Mouse (Mus musculus): Measurements from ENCODE around the gene Cbs. TPM values are rescaled to one million over a fixed set of nuclear protein-coding genes. Genes with fewer than 3 reads are reported as not detected.

Gene Cbs
- total and polyA plus RNA-seq, 2 experiments = 236 to 782 TPM

DNA sequence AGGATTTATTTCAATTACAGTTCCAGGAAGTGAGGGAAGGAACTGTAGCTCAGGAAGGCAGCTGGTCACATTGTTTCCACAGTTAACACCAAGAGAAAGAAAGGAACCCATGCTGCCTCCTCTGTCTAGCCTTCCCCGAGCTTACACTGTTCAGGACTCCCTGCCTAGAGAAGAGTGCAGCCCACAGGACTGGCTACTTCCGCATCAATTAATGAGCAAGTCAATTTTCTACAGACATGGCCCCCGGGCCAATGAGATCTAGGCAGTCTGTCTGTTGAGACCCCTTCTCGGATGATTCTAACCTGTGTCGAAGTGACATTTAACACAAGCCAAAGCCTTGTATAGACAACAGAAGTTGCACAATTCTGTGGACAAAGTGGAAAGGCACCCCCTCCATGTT is 2.1 kb downstream of the Cbs start:
- TF ChIP-seq CTCF (IDR thresholded peaks at IDR 0.05; ENCODE audit: low read depth, low read length) (no peak), POLR2A (IDR thresholded peaks at IDR 0.05; ENCODE audit: extremely low read depth, insufficient read depth, low read length) (no peak)
- no peak for DNase-seq (ENCODE audit: extremely low read depth, low read depth, low spot score)
- peaks cover 15% of the 10 kb centered on the region; the same call in 1 of the 2 replicates for H3K79me2 ChIP-seq (ENCODE audit: control insufficient read depth, insufficient read depth, low read length)
- H3K27me3 ChIP-seq (ENCODE audit: control insufficient read depth, insufficient read depth, low read length) = no peaks in the 10 kb centered on the region
- peaks cover 36% of the 10 kb centered on the region for H3K4me1 ChIP-seq (ENCODE audit: control insufficient read depth, insufficient read depth, low read length)
- peak overlapping the region; percentile 95 for H3K27ac ChIP-seq (replicated peaks; ENCODE audit: insufficient read depth, low read depth, low read length)
- WGBS = 31% methylated on average over 5 of the region's 5 CpGs
- H3K36me3 ChIP-seq (ENCODE audit: control insufficient read depth, insufficient read depth, low read length) = no peaks in the 10 kb centered on the region
- peak overlapping the region; percentile 12 for H3K4me3 ChIP-seq (ENCODE audit: insufficient read depth, low read depth, low read length)
- peak overlapping the region; percentile 29 for H3K9ac ChIP-seq (ENCODE audit: low read depth, low read length)

GRCm38 (mm10) chr17:31633007-31633406 is 4.0 kb downstream of the Cbs start:
- no peaks in the 10 kb centered on the region for H3K27me3 ChIP-seq (ENCODE audit: control insufficient read depth, insufficient read depth, low read length)
- peak; percentile 98 for DNase-seq (ENCODE audit: extremely low read depth, low read depth, low spot score)
- no peaks in the 10 kb centered on the region for H3K36me3 ChIP-seq (ENCODE audit: control insufficient read depth, insufficient read depth, low read length)
- H3K4me3 ChIP-seq (ENCODE audit: insufficient read depth, low read depth, low read length) = peak overlapping the region; percentile 70
- peaks cover 17% of the 10 kb centered on the region; the same call in 1 of the 2 replicates for H3K79me2 ChIP-seq (ENCODE audit: control insufficient read depth, insufficient read depth, low read length)
- H3K4me1 ChIP-seq (ENCODE audit: control insufficient read depth, insufficient read depth, low read length) = peaks cover 44% of the 10 kb centered on the region
- 25% methylated on average over 6 of the region's 6 CpGs for WGBS
- H3K27ac ChIP-seq (replicated peaks; ENCODE audit: insufficient read depth, low read depth, low read length) = peak overlapping the region; percentile 96
- H3K9ac ChIP-seq (ENCODE audit: low read depth, low read length) = peak overlapping the region; percentile 72
- no peak for TF ChIP-seq POLR2A (IDR thresholded peaks at IDR 0.05; ENCODE audit: extremely low read depth, insufficient read depth, low read length)
- TF ChIP-seq CTCF (IDR thresholded peaks at IDR 0.05; ENCODE audit: low read depth, low read length) = no peak

DNA sequence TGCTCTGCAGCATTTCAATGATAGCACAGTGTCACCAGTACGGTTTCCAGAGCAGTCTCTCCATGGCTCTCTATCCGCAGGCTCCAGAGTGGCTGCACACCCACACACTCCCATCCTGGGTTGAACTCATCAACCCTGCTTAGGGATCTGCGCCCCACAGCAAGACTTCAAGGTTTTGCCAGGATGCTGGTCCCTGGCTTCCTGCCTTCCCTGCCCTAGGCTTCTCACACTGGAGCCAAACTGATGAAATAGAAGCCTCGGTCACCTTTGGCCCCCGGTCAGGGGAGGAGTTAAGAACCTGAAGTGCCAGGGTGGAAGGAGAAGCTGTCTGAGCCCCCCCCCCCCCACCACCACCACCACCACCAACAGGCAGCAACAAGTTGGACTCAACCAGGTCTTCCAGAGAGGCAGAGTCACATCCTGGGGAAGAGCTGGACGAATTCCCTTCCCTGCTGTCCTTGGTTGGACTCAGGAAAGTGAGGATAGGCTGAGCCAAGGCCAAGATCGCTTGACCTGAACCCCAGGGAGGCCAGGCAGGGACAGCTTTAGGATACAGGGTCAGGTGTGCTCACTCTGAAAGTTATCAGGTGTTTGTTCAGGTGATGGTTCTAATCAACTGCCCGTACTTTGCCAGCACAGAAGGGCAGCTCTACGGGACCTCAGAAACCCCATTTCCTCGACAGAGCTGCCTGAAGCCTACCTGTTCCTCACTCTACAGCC is 5.8 kb downstream of the Cbs start:
- WGBS = 15% methylated on average over 10 of the region's 10 CpGs
- no peak for TF ChIP-seq CTCF (IDR thresholded peaks at IDR 0.05; ENCODE audit: low read depth, low read length)
- no peak for TF ChIP-seq POLR2A (IDR thresholded peaks at IDR 0.05; ENCODE audit: extremely low read depth, insufficient read depth, low read length)
- Histone ChIP-seq H3K9ac (ENCODE audit: low read depth, low read length) (peak overlapping the region; percentile 63), H3K4me3 (ENCODE audit: insufficient read depth, low read depth, low read length) (peak overlapping the region; percentile 70), H3K79me2 (ENCODE audit: control insufficient read depth, insufficient read depth, low read length) (peaks cover 23% of the 10 kb centered on the region), H3K27ac (replicated peaks; ENCODE audit: insufficient read depth, low read depth, low read length) (peak overlapping the region; percentile 96), H3K4me1 (ENCODE audit: control insufficient read depth, insufficient read depth, low read length) (peaks cover 37% of the 10 kb centered on the region), H3K27me3 (ENCODE audit: control insufficient read depth, insufficient read depth, low read length) (no peaks in the 10 kb centered on the region), H3K36me3 (ENCODE audit: control insufficient read depth, insufficient read depth, low read length) (peaks cover 4% of the 10 kb centered on the region; the same call in 1 of the 2 replicates)
- peak; percentile 92 for DNase-seq (ENCODE audit: extremely low read depth, low read depth, low spot score)

- TF ChIP-seq POLR2A (IDR thresholded peaks at IDR 0.05; ENCODE audit: extremely low read depth, insufficient read depth, low read length) (no peak), CTCF (IDR thresholded peaks at IDR 0.05; ENCODE audit: low read depth, low read length) (no peak)
- 52% methylated on average over 2 of the region's 2 CpGs for WGBS
- Histone ChIP-seq H3K36me3 (ENCODE audit: control insufficient read depth, insufficient read depth, low read length) (peaks cover 20% of the 10 kb centered on the region), H3K9ac (ENCODE audit: low read depth, low read length) (no peak overlapping the region), H3K4me3 (ENCODE audit: insufficient read depth, low read depth, low read length) (no peak overlapping the region), H3K79me2 (ENCODE audit: control insufficient read depth, insufficient read depth, low read length) (peaks cover 29% of the 10 kb centered on the region), H3K27me3 (ENCODE audit: control insufficient read depth, insufficient read depth, low read length) (no peaks in the 10 kb centered on the region), H3K4me1 (ENCODE audit: control insufficient read depth, insufficient read depth, low read length) (peaks cover 34% of the 10 kb centered on the region), H3K27ac (replicated peaks; ENCODE audit: insufficient read depth, low read depth, low read length) (peak overlapping the region; percentile 78; the same call in 1 of the 2 replicates)
- DNase-seq (ENCODE audit: extremely low read depth, low read depth, low spot score) = peak; percentile 92
Observed at GRCm38 (mm10) chr17:31627961-31628360, 9.1 kb downstream of the Cbs start.

DNA sequence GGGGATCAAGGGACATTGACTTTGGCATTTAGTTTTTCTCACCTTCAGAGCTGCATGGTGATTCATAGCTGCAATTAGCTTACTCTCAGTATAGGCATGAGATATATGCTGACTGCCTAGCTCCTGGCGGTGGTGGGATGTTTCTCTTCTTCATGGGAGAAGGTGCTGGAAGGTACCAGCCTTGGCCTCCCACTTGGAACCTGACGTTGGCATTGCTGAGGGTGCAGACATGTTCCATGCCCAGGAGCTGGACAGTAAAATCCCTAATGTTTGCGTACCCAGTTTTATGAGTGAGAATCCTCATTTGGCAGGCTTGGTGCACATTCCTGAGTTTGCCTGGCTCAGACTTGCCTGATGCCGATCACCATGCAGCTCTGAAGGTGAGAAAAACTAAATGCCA is 13.9 kb downstream of the Cbs start:
- DNase-seq (ENCODE audit: extremely low read depth, low read depth, low spot score) = no peak
- Histone ChIP-seq H3K4me3 (ENCODE audit: insufficient read depth, low read depth, low read length) (no peak overlapping the region), H3K36me3 (ENCODE audit: control insufficient read depth, insufficient read depth, low read length) (peaks cover 41% of the 10 kb centered on the region), H3K9ac (ENCODE audit: low read depth, low read length) (no peak overlapping the region), H3K4me1 (ENCODE audit: control insufficient read depth, insufficient read depth, low read length) (peaks cover 3% of the 10 kb centered on the region; the same call in 1 of the 2 replicates), H3K27ac (replicated peaks; ENCODE audit: insufficient read depth, low read depth, low read length) (no peak overlapping the region), H3K27me3 (ENCODE audit: control insufficient read depth, insufficient read depth, low read length) (no peaks in the 10 kb centered on the region), H3K79me2 (ENCODE audit: control insufficient read depth, insufficient read depth, low read length) (peaks cover 11% of the 10 kb centered on the region)
- TF ChIP-seq POLR2A (IDR thresholded peaks at IDR 0.05; ENCODE audit: extremely low read depth, insufficient read depth, low read length) (no peak), CTCF (IDR thresholded peaks at IDR 0.05; ENCODE audit: low read depth, low read length) (no peak)
- 75% methylated on average over 4 of the region's 4 CpGs for WGBS
